Mouse (Mus musculus): ENCODE data around the gene Atoh8. TPM values are rescaled to one million over a fixed set of nuclear protein-coding genes. Genes with fewer than 3 reads are reported as not detected.

Gene Atoh8
- polyA plus RNA-seq, 1 experiment from 2014 or later = 3.9 TPM

- Histone ChIP-seq H3K27me3 (peaks cover 96% of the 10 kb centered on the region), H3K9ac (peak overlapping the region; percentile 69), H3K9me3 (no peaks in the 10 kb centered on the region), H3K4me1 (replicated peaks) (peaks cover 55% of the 10 kb centered on the region), H3K27ac (replicated peaks) (peak overlapping the region; percentile 57; the same call in 1 of the 2 replicates), H3K4me3 (peak overlapping the region; percentile 56), H3K36me3 (no peaks in the 10 kb centered on the region), H3K4me2 (peak overlapping the region; percentile 100)
- no peak for ATAC-seq (ENCODE audit: low read depth)
- WGBS = 22% methylated on average over 16 of the region's 16 CpGs
Observed at GRCm38 (mm10) chr6:72235807-72236407, 530 bp upstream of the Atoh8 start.

DNA sequence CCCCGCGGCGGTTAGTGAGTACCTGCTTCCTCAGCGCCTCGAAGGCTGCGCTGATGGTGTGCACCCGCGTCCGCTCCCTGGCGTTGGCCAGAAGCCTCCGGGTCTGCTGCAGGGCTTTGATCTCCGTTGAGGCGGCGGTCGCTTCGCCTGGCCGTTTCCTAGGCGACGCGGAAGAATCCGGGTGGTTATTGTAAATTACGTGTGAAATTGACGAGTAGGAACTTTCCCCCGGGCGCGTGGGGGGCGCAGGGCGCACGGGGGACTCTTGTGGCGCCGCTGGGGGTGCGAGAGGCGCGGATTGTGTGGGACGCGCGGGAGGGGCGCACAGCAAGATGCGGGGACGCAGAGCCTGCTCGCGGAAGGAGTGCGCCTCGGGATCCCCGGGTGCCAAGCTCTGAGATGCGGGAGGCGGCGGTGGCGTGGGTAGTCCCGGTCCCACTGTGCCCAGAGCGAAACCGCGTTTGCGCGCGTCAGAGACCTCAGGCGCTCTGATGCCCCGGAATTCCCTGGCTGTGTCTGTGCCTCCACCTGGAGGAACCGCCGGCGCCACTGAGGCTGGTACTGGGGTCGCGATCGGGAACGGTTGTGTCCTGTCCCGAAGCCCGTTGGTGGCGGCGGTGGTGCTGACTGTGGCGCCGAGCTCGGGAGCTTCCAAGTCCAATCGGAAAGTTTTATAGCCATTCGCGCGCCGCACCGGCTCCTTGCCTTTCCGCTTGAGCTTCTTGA is 842 bp downstream of the Atoh8 start:
- Histone ChIP-seq H3K9me3 (no peaks in the 10 kb centered on the region), H3K4me3 (peak overlapping the region; percentile 56), H3K9ac (peak overlapping the region; percentile 69), H3K4me1 (replicated peaks) (peaks cover 62% of the 10 kb centered on the region), H3K27me3 (peaks cover 97% of the 10 kb centered on the region), H3K36me3 (no peaks in the 10 kb centered on the region), H3K27ac (replicated peaks) (peak overlapping the region; percentile 57), H3K4me2 (peak overlapping the region; percentile 100)
- under 1% methylated on average over 79 of the region's 79 CpGs for WGBS
- ATAC-seq (ENCODE audit: low read depth) = peak; percentile 56

GRCm38 (mm10) chr6:72233950-72234349 is 1.4 kb downstream of the Atoh8 start:
- WGBS = 0% methylated on average over 9 of the region's 13 CpGs
- Histone ChIP-seq H3K4me3 (peak overlapping the region; percentile 56), H3K9me3 (no peaks in the 10 kb centered on the region), H3K27ac (replicated peaks) (no peak overlapping the region), H3K9ac (peak overlapping the region; percentile 69), H3K27me3 (peaks cover 97% of the 10 kb centered on the region), H3K4me2 (peak overlapping the region; percentile 100), H3K4me1 (replicated peaks) (peaks cover 62% of the 10 kb centered on the region), H3K36me3 (no peaks in the 10 kb centered on the region)
- ATAC-seq (ENCODE audit: low read depth) = no peak

DNA sequence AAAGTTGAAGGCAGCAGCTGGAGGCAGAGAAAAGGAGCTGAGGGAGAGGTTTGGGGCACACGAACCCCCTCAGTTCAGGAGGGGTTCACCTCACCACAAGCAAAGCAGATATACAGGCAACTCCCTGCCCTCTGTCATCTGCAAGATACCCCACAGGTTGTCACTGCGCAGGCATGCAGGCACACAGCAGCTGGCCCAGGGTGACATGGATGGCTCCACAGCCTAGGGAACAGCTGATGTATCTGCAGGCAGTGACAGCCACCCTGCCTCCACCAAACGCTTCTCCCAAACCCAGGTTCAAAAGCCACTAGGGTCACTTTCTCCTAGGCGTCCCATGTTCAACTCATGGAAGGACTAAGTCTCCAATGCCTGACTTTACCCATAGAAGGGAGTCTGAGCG is 2.5 kb downstream of the Atoh8 start:
- Histone ChIP-seq H3K27ac (replicated peaks) (no peak overlapping the region), H3K4me3 (peak overlapping the region; percentile 56), H3K4me2 (peak overlapping the region; percentile 100), H3K27me3 (peaks cover 97% of the 10 kb centered on the region), H3K36me3 (no peaks in the 10 kb centered on the region), H3K4me1 (replicated peaks) (peaks cover 62% of the 10 kb centered on the region), H3K9ac (0 out of 2 replicates have a peak overlapping the region, but pooled peaks have one; percentile 34), H3K9me3 (no peaks in the 10 kb centered on the region)
- ATAC-seq (ENCODE audit: low read depth) = no peak
- WGBS = 71% methylated on average over 5 of the region's 5 CpGs

GRCm38 (mm10) chr6:72232411-72232810 is 3.0 kb downstream of the Atoh8 start:
- no peak overlapping the region; the same call in 1 of the 2 replicates for H3K4me3 ChIP-seq
- no peaks in the 10 kb centered on the region for H3K36me3 ChIP-seq
- WGBS = 92% methylated on average over 14 of the region's 14 CpGs
- H3K27me3 ChIP-seq = peaks cover 97% of the 10 kb centered on the region
- no peak overlapping the region for H3K9ac ChIP-seq
- no peak for ATAC-seq (ENCODE audit: low read depth)
- peaks cover 62% of the 10 kb centered on the region for H3K4me1 ChIP-seq (replicated peaks)
- peak overlapping the region; percentile 100 for H3K4me2 ChIP-seq
- no peaks in the 10 kb centered on the region for H3K9me3 ChIP-seq
- H3K27ac ChIP-seq (replicated peaks) = no peak overlapping the region

- Histone ChIP-seq H3K27ac (replicated peaks) (no peak overlapping the region), H3K4me3 (no peak overlapping the region), H3K9me3 (no peaks in the 10 kb centered on the region), H3K4me1 (replicated peaks) (peaks cover 51% of the 10 kb centered on the region), H3K4me2 (no peak overlapping the region), H3K27me3 (peaks cover 96% of the 10 kb centered on the region), H3K36me3 (no peaks in the 10 kb centered on the region), H3K9ac (0 out of 2 replicates have a peak overlapping the region, but pooled peaks have one; percentile 12)
- no peak for ATAC-seq (ENCODE audit: low read depth)
- WGBS = 13% methylated on average over 5 of the region's 5 CpGs
Observed at GRCm38 (mm10) chr6:72230875-72231274, 4.5 kb downstream of the Atoh8 start.

GRCm38 (mm10) chr6:72227665-72228265 is 7.6 kb downstream of the Atoh8 start:
- peaks cover 98% of the 10 kb centered on the region for H3K27me3 ChIP-seq
- WGBS = 85% methylated on average over 9 of the region's 9 CpGs
- no peak for ATAC-seq (ENCODE audit: low read depth)

DNA sequence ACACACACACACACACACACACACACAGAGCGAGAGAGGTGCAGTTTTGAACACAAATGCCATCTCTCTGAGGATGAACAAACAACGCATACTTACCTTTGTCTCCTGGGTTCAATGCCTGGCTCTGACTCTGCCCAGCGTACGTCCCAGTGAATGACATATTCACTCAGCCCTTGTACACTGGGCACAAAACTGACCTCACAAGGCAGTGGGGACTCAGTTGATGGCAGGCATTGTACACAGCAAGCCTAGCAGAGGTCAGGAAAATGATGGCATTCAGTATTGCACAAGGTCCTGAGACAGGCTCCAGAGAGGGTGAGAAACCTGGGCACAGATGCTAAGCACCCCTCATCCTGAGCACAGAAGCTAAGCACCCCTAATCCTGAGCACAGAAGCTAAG is 8.4 kb downstream of the Atoh8 start:
- WGBS = 90% methylated on average over 4 of the region's 4 CpGs
- no peak for ATAC-seq (ENCODE audit: low read depth)
- Histone ChIP-seq H3K4me1 (replicated peaks) (peaks cover 36% of the 10 kb centered on the region), H3K4me2 (no peak overlapping the region), H3K27ac (replicated peaks) (no peak overlapping the region), H3K4me3 (no peak overlapping the region), H3K9me3 (no peaks in the 10 kb centered on the region), H3K9ac (no peak overlapping the region), H3K36me3 (no peaks in the 10 kb centered on the region), H3K27me3 (peaks cover 98% of the 10 kb centered on the region)

More at GRCm38 (mm10) chr6:72227665-72228265, 7.6 kb downstream of the Atoh8 start:
- Histone ChIP-seq H3K4me1 (replicated peaks) (peaks cover 34% of the 10 kb centered on the region), H3K9ac (no peak overlapping the region), H3K36me3 (no peaks in the 10 kb centered on the region), H3K9me3 (no peaks in the 10 kb centered on the region), H3K4me2 (no peak overlapping the region), H3K27ac (replicated peaks) (no peak overlapping the region), H3K4me3 (no peak overlapping the region)

GRCm38 (mm10) chr6:72225686-72226085 is 9.7 kb downstream of the Atoh8 start:
- Histone ChIP-seq H3K4me1 (replicated peaks) (peaks cover 40% of the 10 kb centered on the region), H3K27ac (replicated peaks) (no peak overlapping the region), H3K9ac (no peak overlapping the region), H3K4me3 (no peak overlapping the region), H3K9me3 (no peaks in the 10 kb centered on the region), H3K36me3 (no peaks in the 10 kb centered on the region), H3K4me2 (no peak overlapping the region), H3K27me3 (peaks cover 98% of the 10 kb centered on the region)
- ATAC-seq (ENCODE audit: low read depth) = no peak
- WGBS = 85% methylated on average over 3 of the region's 3 CpGs

GRCm38 (mm10) chr6:72223892-72224291 is 11.5 kb downstream of the Atoh8 start:
- H3K4me1 ChIP-seq (replicated peaks) = peaks cover 53% of the 10 kb centered on the region
- WGBS = 53% methylated on average over 6 of the region's 6 CpGs
- H3K4me2 ChIP-seq = no peak overlapping the region
- no peaks in the 10 kb centered on the region for H3K9me3 ChIP-seq
- H3K4me3 ChIP-seq = no peak overlapping the region
- no peak overlapping the region for H3K9ac ChIP-seq
- peaks cover 97% of the 10 kb centered on the region for H3K27me3 ChIP-seq
- no peaks in the 10 kb centered on the region for H3K36me3 ChIP-seq
- H3K27ac ChIP-seq (replicated peaks) = no peak overlapping the region
- no peak for ATAC-seq (ENCODE audit: low read depth)

- ATAC-seq (ENCODE audit: low read depth) = no peak
- Histone ChIP-seq H3K4me3 (no peak overlapping the region), H3K4me2 (no peak overlapping the region), H3K4me1 (replicated peaks) (peaks cover 63% of the 10 kb centered on the region), H3K9ac (no peak overlapping the region), H3K27me3 (peaks cover 96% of the 10 kb centered on the region), H3K27ac (replicated peaks) (no peak overlapping the region; the same call in 1 of the 2 replicates), H3K9me3 (no peaks in the 10 kb centered on the region), H3K36me3 (no peaks in the 10 kb centered on the region)
- 56% methylated on average over 6 of the region's 6 CpGs for WGBS
Observed at GRCm38 (mm10) chr6:72222876-72223275, 12.5 kb downstream of the Atoh8 start.

DNA sequence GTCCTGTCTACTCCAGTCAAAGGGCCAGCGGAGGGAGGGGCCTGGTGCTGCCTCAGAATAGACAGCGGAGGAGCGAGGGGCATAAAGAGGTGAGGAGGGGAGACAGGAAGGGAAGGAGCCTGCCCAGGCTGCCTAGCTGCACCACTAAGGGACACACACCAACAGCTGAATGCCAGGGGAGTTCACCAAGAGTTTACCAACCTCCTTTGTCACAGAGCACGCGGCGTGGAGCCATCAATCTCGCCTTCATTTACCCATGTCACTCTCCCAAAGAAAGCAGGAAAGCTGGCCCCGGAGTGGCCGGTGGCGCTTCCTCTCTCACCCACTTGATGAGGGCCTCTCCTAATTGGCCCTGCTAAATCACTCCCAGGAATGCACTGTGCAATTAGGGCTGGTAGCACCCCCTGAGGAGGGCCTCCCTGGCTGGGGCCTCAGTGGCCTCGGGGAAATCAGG is 13.1 kb downstream of the Atoh8 start:
- Histone ChIP-seq H3K27ac (replicated peaks) (peak overlapping the region; percentile 33; the same call in 1 of the 2 replicates), H3K4me3 (no peak overlapping the region), H3K36me3 (no peaks in the 10 kb centered on the region), H3K4me2 (peak overlapping the region; percentile 11; the same call in 1 of the 2 replicates), H3K27me3 (peaks cover 91% of the 10 kb centered on the region), H3K9me3 (no peaks in the 10 kb centered on the region), H3K4me1 (replicated peaks) (peaks cover 68% of the 10 kb centered on the region), H3K9ac (no peak overlapping the region)
- 0% methylated on average over 11 of the region's 11 CpGs for WGBS
- ATAC-seq (ENCODE audit: low read depth) = peak; percentile 66
